Mouse (Mus musculus) hindbrain, postnatal 0 days (tissue): ENCODE results near the gene 4921530L21Rik. TPM values are rescaled to one million over a fixed set of nuclear protein-coding genes. Genes with fewer than 3 reads are reported as not detected.

ENCODE experiments used
- ATAC-seq: fragments of 200-750 bp; cut with Nextera tagmentation; 2 replicates; pipeline ENCODE4 v1.8.0; 2017; ENCODE audit warnings: mild to moderate bottlenecking, moderate TSS enrichment, moderate library complexity
- DNase-seq: peaks from one replicate; pipeline ENCODE4 v3.0.0-alpha.2; 2015; ENCODE audit warnings: low spot score
- H3K27ac ChIP-seq: fragments of 300-500 bp; sonication (generic); 2 replicates; pipeline ENCODE4 v1.5.1; 2014; ENCODE audit warnings: mild to moderate bottlenecking
- H3K27me3 ChIP-seq: fragments of 300-500 bp; sonication (generic); 2 replicates; pipeline ENCODE4 v1.6.1; 2014; ENCODE audit warnings: low read length, mixed read lengths; ENCODE audit not compliant: insufficient read depth
- H3K36me3 ChIP-seq: fragments of 300-500 bp; sonication (generic); 2 replicates; pipeline ENCODE4 v1.6.1; 2014; ENCODE audit warnings: low read length, mixed read lengths; ENCODE audit not compliant: insufficient read depth
- H3K4me1 ChIP-seq: fragments of 300-500 bp; sonication (generic); 2 replicates; pipeline ENCODE4 v1.6.1; 2014; ENCODE audit warnings: antibody characterized with exemption, low read length, mixed read lengths; ENCODE audit not compliant: insufficient read depth
- H3K4me2 ChIP-seq: fragments of 300-500 bp; sonication (generic); 2 replicates; pipeline ENCODE4 v1.6.1; 2014; ENCODE audit warnings: low read depth, mild to moderate bottlenecking, low read length, moderate library complexity, mixed read lengths
- H3K4me3 ChIP-seq: fragments of 300-500 bp; sonication (generic); 2 replicates; pipeline ENCODE4 v1.5.1; 2014; ENCODE audit warnings: low read length
- H3K9ac ChIP-seq: fragments of 300-500 bp; sonication (generic); replicated peaks from 2 replicates; pipeline ENCODE4 v1.6.1; 2014; ENCODE audit warnings: mild to moderate bottlenecking, low read length, moderate library complexity, mixed read lengths
- H3K9me3 ChIP-seq: fragments of 300-500 bp; sonication (generic); 2 replicates; pipeline ENCODE4 v1.6.1; 2016; ENCODE audit warnings: low read length, mixed read lengths
- CTCF ChIP-seq: IDR thresholded peaks from 2 replicates; pipeline ENCODE4 v1.5.1; 2016; ENCODE audit warnings: antibody characterized with exemption, control low read depth, low read depth
- WGBS: fragments of 180-500 bp; shearing (Covaris S2); extraction: QIAGEN DNeasy Blood & Tissue Kit; methylation state at CpG from one replicate; pipeline ENCODE4 v1.1.7; 2014; 5-methylcytosine and 5-hydroxymethylcytosine counted together
- polyA plus RNA-seq: library from polyadenylated mRNA; unstranded; fragments of >200 nt; fragmentation: Nextera tagmentation; extraction: Ambion mirVana; gene quantifications from 2 replicates; pipeline ENCODE4 v1.2.1, GENCODE M21; 2015
- total RNA-seq: library from RNA; depleted of rRNA; stranded (reverse); fragments of >200 nt; gene quantifications from 2 replicates; pipeline ENCODE4 v1.2.3, GENCODE M21; 2014

The 4921530L21Rik gene
- total and polyA plus RNA-seq, 2 experiments from 2014 or later: 0.13 TPM; not detected in 1

- 19% methylated on average over 6 of the region's 6 CpGs for WGBS
Observed at GRCm38 (mm10) chr14:95899458-95899857, 18.4 kb downstream of the 4921530L21Rik start.

GRCm38 (mm10) chr14:95904591-95905095 is 23.6 kb downstream of the 4921530L21Rik start:
- ATAC-seq: no peak
- no peaks in the 10 kb centered on the region for H3K27me3 ChIP-seq
- no peak for DNase-seq
- H3K27ac ChIP-seq: no peak overlapping the region
- H3K9me3 ChIP-seq: no peaks in the 10 kb centered on the region
- H3K4me2 ChIP-seq: no peak overlapping the region
- TF ChIP-seq CTCF: no peak
- 84% methylated on average over 1 of the region's 1 CpGs for WGBS
- no peaks in the 10 kb centered on the region for H3K36me3 ChIP-seq
- H3K9ac ChIP-seq: no peak overlapping the region
- H3K4me1 ChIP-seq: no peaks in the 10 kb centered on the region
- H3K4me3 ChIP-seq: no peak overlapping the region

More at GRCm38 (mm10) chr14:95899458-95899857, 18.4 kb downstream of the 4921530L21Rik start:
- Histone ChIP-seq H3K4me1 (no peaks in the 10 kb centered on the region), H3K4me2 (no peak overlapping the region), H3K27me3 (no peaks in the 10 kb centered on the region), H3K27ac (no peak overlapping the region), H3K9me3 (no peaks in the 10 kb centered on the region), H3K4me3 (no peak overlapping the region), H3K36me3 (no peaks in the 10 kb centered on the region), H3K9ac (no peak overlapping the region)
- DNase-seq (peak; percentile 37), ATAC-seq (no peak; the same call in 1 of the 2 replicates)
- TF ChIP-seq CTCF: no peak

- DNase-seq (peak; percentile 53), ATAC-seq (no peak)
- no peaks in the 10 kb centered on the region for H3K4me1 ChIP-seq
- 61% methylated on average over 2 of the region's 2 CpGs for whole genome bisulfite sequencing
- no peak overlapping the region for H3K27ac ChIP-seq
- no peak overlapping the region for H3K4me2 ChIP-seq
- H3K36me3 ChIP-seq: no peaks in the 10 kb centered on the region
- H3K9ac ChIP-seq: no peak overlapping the region
- no peaks in the 10 kb centered on the region for H3K27me3 ChIP-seq
- no peak for TF ChIP-seq CTCF
- H3K4me3 ChIP-seq: no peak overlapping the region
- no peaks in the 10 kb centered on the region for H3K9me3 ChIP-seq
Observed at GRCm38 (mm10) chr14:95913293-95913692, 32.2 kb downstream of the 4921530L21Rik start.

- H3K27ac ChIP-seq: no peak overlapping the region
- H3K36me3 ChIP-seq: no peaks in the 10 kb centered on the region
- no peaks in the 10 kb centered on the region for H3K4me1 ChIP-seq
- no peak overlapping the region for H3K9ac ChIP-seq
- H3K4me3 ChIP-seq: no peak overlapping the region
- no peak overlapping the region for H3K4me2 ChIP-seq
- TF ChIP-seq CTCF: no peak
- ATAC-seq: no peak
- WGBS: 86% methylated on average over 1 of the region's 1 CpGs
- no peaks in the 10 kb centered on the region for H3K9me3 ChIP-seq
- H3K27me3 ChIP-seq: no peaks in the 10 kb centered on the region
- no peak for DNase-seq
Observed at GRCm38 (mm10) chr14:95926742-95927141, 45.7 kb downstream of the 4921530L21Rik start.

GRCm38 (mm10) chr14:95927810-95928785 is 47.0 kb downstream of the 4921530L21Rik start:
- no peak; the same call in 1 of the 2 replicates for TF ChIP-seq CTCF

More at GRCm38 (mm10) chr14:95927810-95928785, 47.0 kb downstream of the 4921530L21Rik start:
- DNase-seq (peak; percentile 54), ATAC-seq (no peak)
- H3K27ac ChIP-seq: no peak overlapping the region
- no peaks in the 10 kb centered on the region for H3K36me3 ChIP-seq
- no peak overlapping the region for H3K4me3 ChIP-seq
- 83% methylated on average over 3 of the region's 3 CpGs for WGBS
- no peak overlapping the region for H3K9ac ChIP-seq
- no peaks in the 10 kb centered on the region for H3K27me3 ChIP-seq
- no peaks in the 10 kb centered on the region for H3K4me1 ChIP-seq
- no peaks in the 10 kb centered on the region for H3K9me3 ChIP-seq
- H3K4me2 ChIP-seq: no peak overlapping the region
